Mouse (Mus musculus): Measurements from ENCODE around the gene Mest.

Gene Mest

GRCm38 (mm10) chr6:30703476-30703875 lies 19.9 kb upstream of the Mest start:
- no peak for ATAC-seq (ENCODE audit: insufficient number of reproducible peaks, low FRiP score, low TSS enrichment)

- no peak for ATAC-seq (ENCODE audit: insufficient number of reproducible peaks, low FRiP score, low TSS enrichment)
These were observed 19.3 kb upstream of the Mest start for GRCm38 (mm10) chr6:30703977-30704602.

GRCm38 (mm10) chr6:30709115-30709514 lies 14.2 kb upstream of the Mest start:
- no peak for ATAC-seq (ENCODE audit: insufficient number of reproducible peaks, low FRiP score, low TSS enrichment)

- no peak for ATAC-seq (ENCODE audit: insufficient number of reproducible peaks, low FRiP score, low TSS enrichment)
These were observed 12.7 kb upstream of the Mest start for GRCm38 (mm10) chr6:30710371-30711364.

GRCm38 (mm10) chr6:30711365-30711763 lies 12.0 kb upstream of the Mest start:
- ATAC-seq (ENCODE audit: insufficient number of reproducible peaks, low FRiP score, low TSS enrichment): no peak

GRCm38 (mm10) chr6:30712484-30712883 lies 10.9 kb upstream of the Mest start:
- ATAC-seq (ENCODE audit: insufficient number of reproducible peaks, low FRiP score, low TSS enrichment): no peak

GRCm38 (mm10) chr6:30713455-30713854 lies 9.9 kb upstream of the Mest start:
- ATAC-seq (ENCODE audit: insufficient number of reproducible peaks, low FRiP score, low TSS enrichment): no peak

GRCm38 (mm10) chr6:30713896-30714295 lies 9.5 kb upstream of the Mest start:
- ATAC-seq (ENCODE audit: insufficient number of reproducible peaks, low FRiP score, low TSS enrichment): no peak

GRCm38 (mm10) chr6:30714891-30715471 lies 8.4 kb upstream of the Mest start:
- no peak for ATAC-seq (ENCODE audit: insufficient number of reproducible peaks, low FRiP score, low TSS enrichment)

- ATAC-seq (ENCODE audit: insufficient number of reproducible peaks, low FRiP score, low TSS enrichment): no peak
These were observed 6.6 kb upstream of the Mest start for GRCm38 (mm10) chr6:30716796-30717195.

- no peak for ATAC-seq (ENCODE audit: insufficient number of reproducible peaks, low FRiP score, low TSS enrichment)
These were observed 772 bp upstream of the Mest start for GRCm38 (mm10) chr6:30722385-30723164.

GRCm38 (mm10) chr6:30730301-30730971 lies 7.1 kb downstream of the Mest start:
- no peak for ATAC-seq (ENCODE audit: insufficient number of reproducible peaks, low FRiP score, low TSS enrichment)

GRCm38 (mm10) chr6:30732571-30733130 lies 9.3 kb downstream of the Mest start:
- no peak for ATAC-seq (ENCODE audit: insufficient number of reproducible peaks, low FRiP score, low TSS enrichment)

- ATAC-seq (ENCODE audit: insufficient number of reproducible peaks, low FRiP score, low TSS enrichment): no peak
These were observed 11.1 kb downstream of the Mest start for GRCm38 (mm10) chr6:30734465-30734864.

- ATAC-seq (ENCODE audit: insufficient number of reproducible peaks, low FRiP score, low TSS enrichment): no peak
These were observed 11.8 kb downstream of the Mest start for GRCm38 (mm10) chr6:30734988-30735727.

GRCm38 (mm10) chr6:30735728-30736371 lies 12.5 kb downstream of the Mest start:
- no peak for ATAC-seq (ENCODE audit: insufficient number of reproducible peaks, low FRiP score, low TSS enrichment)

GRCm38 (mm10) chr6:30736372-30736762 lies 13.0 kb downstream of the Mest start:
- no peak for ATAC-seq (ENCODE audit: insufficient number of reproducible peaks, low FRiP score, low TSS enrichment)

- ATAC-seq (ENCODE audit: insufficient number of reproducible peaks, low FRiP score, low TSS enrichment): peak; percentile 64; the same call in 1 of the 2 replicates
These were observed 13.7 kb downstream of the Mest start for GRCm38 (mm10) chr6:30736864-30737547.
